Mouse (Mus musculus) heart, postnatal 14 days (tissue): ENCODE data around the gene Adgrl4. TPM values are rescaled to one million over a fixed set of nuclear protein-coding genes. Genes with fewer than 3 reads are reported as not detected.

Source experiments
- DNase-seq, 2 experiments: peaks; one replicate each; pipeline ENCODE4 v3.0.0; 2021 to 2022
- intact Hi-C: fragments of 180-260 bp; cut with DNase I; formaldehyde crosslinking; loops from one replicate; pipeline ENCODE4 v1.15.1; 2025
- long read RNA-seq, 2 experiments: library from polyadenylated mRNA; stranded (forward); transcript quantifications; one replicate each; pipeline ENCODE4 v2.0.0; 2021
- total RNA-seq, 2 experiments: library from RNA; stranded (reverse); gene quantifications; 2 replicates each; pipeline ENCODE4 v1.2.3; 2021

Adgrl4 gene
- total RNA-seq = 100 to 1,000 TPM in 1 of 2 experiments, 10 to 100 TPM in 1; 95.1 to 105 TPM
- long read RNA-seq, experiment 1, full-length matches to known transcripts = 17 of 34 reads
- long read RNA-seq, experiment 1, partial matches to known transcripts = 7 of 34 reads
- long read RNA-seq, experiment 1, other reads (novel, unspliced or antisense) = 10 of 34 reads
- long read RNA-seq, experiment 2, full-length matches to known transcripts = 26 of 37 reads
- long read RNA-seq, experiment 2, partial matches to known transcripts = 4 of 37 reads
- long read RNA-seq, experiment 2, other reads (novel, unspliced or antisense) = 7 of 37 reads

GRCm38 (mm10) chr3:151437693-151438092, at the start of gene Adgrl4:
Gene Adgrl4, plus strand, starts transcription at chr3:151437887.
- DNase-seq = peak; percentile 53 to 64
- intact Hi-C loops = loop anchor here (2.0 to 5.0 kb wide), 2 partner anchors 105 to 143 kb away; no protein-coding TSS in a partner anchor

GRCm38 (mm10) chr3:151390912-151391311, 46.8 kb upstream of the Adgrl4 start:
- DNase-seq = no peak
- intact Hi-C loops = no loop called here

- intact Hi-C loops = no loop called here
- DNase-seq = no peak
These were observed 44.8 kb upstream of the Adgrl4 start for GRCm38 (mm10) chr3:151392891-151393290.

- intact Hi-C loops = no loop called here
These were observed 44.4 kb upstream of the Adgrl4 start for GRCm38 (mm10) chr3:151393330-151393729.

GRCm38 (mm10) chr3:151399270-151399669, 38.4 kb upstream of the Adgrl4 start:
- DNase-seq = no peak
- intact Hi-C loops = no loop called here

More at GRCm38 (mm10) chr3:151393330-151393729, 44.4 kb upstream of the Adgrl4 start:
- no peak for DNase-seq

GRCm38 (mm10) chr3:151411031-151411430, 26.7 kb upstream of the Adgrl4 start:
- intact Hi-C loops = no loop called here
- no peak for DNase-seq

GRCm38 (mm10) chr3:151411488-151411887, 26.2 kb upstream of the Adgrl4 start:
- intact Hi-C loops = no loop called here
- no peak for DNase-seq

- intact Hi-C loops = no loop called here
- DNase-seq = no peak
These were observed 20.8 kb upstream of the Adgrl4 start for GRCm38 (mm10) chr3:151416931-151417330.

- intact Hi-C loops = no loop called here
- no peak for DNase-seq
These were observed 19.8 kb upstream of the Adgrl4 start for GRCm38 (mm10) chr3:151417688-151418572.

- DNase-seq = peak in 1 of 2 experiments; percentile 11
- intact Hi-C loops = loop anchor here (5.0 kb wide), 1 partner anchor 92 kb away; no protein-coding TSS in a partner anchor
These were observed 13.1 kb upstream of the Adgrl4 start for GRCm38 (mm10) chr3:151424326-151425207.

- intact Hi-C loops = no loop called here
- no peak for DNase-seq
These were observed 7.6 kb upstream of the Adgrl4 start for GRCm38 (mm10) chr3:151430106-151430505.

GRCm38 (mm10) chr3:151431507-151431906, 6.2 kb upstream of the Adgrl4 start:
- intact Hi-C loops = no loop called here

GRCm38 (mm10) chr3:151438364-151438763, 677 bp downstream of the Adgrl4 start:
- no peak for DNase-seq
- intact Hi-C loops = loop anchor here (2.0 to 5.0 kb wide), 2 partner anchors 106 to 144 kb away; no protein-coding TSS in a partner anchor

More at GRCm38 (mm10) chr3:151431507-151431906, 6.2 kb upstream of the Adgrl4 start:
- no peak for DNase-seq

- intact Hi-C loops = loop anchor here (2.0 to 5.0 kb wide), 2 partner anchors 108 to 145 kb away; no protein-coding TSS in a partner anchor
- DNase-seq = no peak
These were observed 2.3 kb downstream of the Adgrl4 start for GRCm38 (mm10) chr3:151439976-151440375.

- intact Hi-C loops = no loop called here
- no peak for DNase-seq
These were observed 4.3 kb downstream of the Adgrl4 start for GRCm38 (mm10) chr3:151442026-151442425.

- intact Hi-C loops = no loop called here
- no peak for DNase-seq
These were observed 5.8 kb downstream of the Adgrl4 start for GRCm38 (mm10) chr3:151443486-151443885.

- no peak for DNase-seq
- intact Hi-C loops = no loop called here
These were observed 6.6 kb downstream of the Adgrl4 start for GRCm38 (mm10) chr3:151444284-151444683.

- intact Hi-C loops = no loop called here
- no peak for DNase-seq
These were observed 8.2 kb downstream of the Adgrl4 start for GRCm38 (mm10) chr3:151445936-151446335.

- DNase-seq = no peak
- intact Hi-C loops = no loop called here
These were observed 17.5 kb downstream of the Adgrl4 start for GRCm38 (mm10) chr3:151454985-151455701.
